Mouse (Mus musculus): ENCODE measurements around the gene Uhrf1.

DNA sequence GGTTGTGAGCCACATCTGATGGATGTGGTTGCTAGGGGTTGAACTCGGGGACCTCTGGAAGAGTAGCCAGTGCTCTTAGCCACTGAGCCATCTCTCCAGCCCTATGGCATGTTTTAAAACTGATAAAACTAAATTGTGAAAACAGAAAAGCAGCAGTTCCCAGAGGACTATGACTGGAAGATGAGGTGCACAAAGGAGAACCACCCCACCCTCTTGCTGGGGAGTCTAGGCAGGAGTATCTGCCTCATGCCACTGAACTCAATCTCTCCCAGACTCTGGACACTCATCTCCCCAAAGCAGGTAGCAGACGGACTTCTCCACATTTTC, 25.6 kb upstream of the Uhrf1 start:
- no peak for TF ChIP-seq CTCF (IDR thresholded peaks at IDR 0.05; ENCODE audit: low read depth, low read length)
- TF ChIP-seq POLR2A (IDR thresholded peaks at IDR 0.05; ENCODE audit: borderline replicate concordance, low read depth, low read length): no peak
